Mouse (Mus musculus) embryonic fibroblast, embryonic 13.5 days (primary cell): ENCODE measurements around the gene Agbl4.

Experiments
- CTCF ChIP-seq: IDR thresholded peaks from 2 replicates; pipeline ENCODE4 v1.5.1; 2011; ENCODE audit warnings: mild to moderate bottlenecking, control low read depth, low read length, moderate library complexity, borderline replicate concordance; ENCODE audit not compliant: insufficient read depth
- POLR2A ChIP-seq: IDR thresholded peaks from 2 replicates; pipeline ENCODE4 v1.6.1; 2011; ENCODE audit warnings: low read depth, mild to moderate bottlenecking, control low read depth, low read length, moderate library complexity

GRCm38 (mm10) chr4:111067330-111067729, 669.9 kb downstream of the Agbl4 start:
- TF ChIP-seq CTCF, result no peak
- TF ChIP-seq POLR2A, result no peak
